Mouse (Mus musculus) CD4-positive helper T cell, adult 2 months (primary cell): Measurements from ENCODE around the gene Aes.
A peak's percentile ranks its signal among the peaks of the same experiment; 100 is the strongest.

Experiments used
- DNase-seq: peaks from one replicate; pipeline ENCODE4 v3.0.0-alpha.2; 2012; ENCODE audit warnings: low read depth, missing footprints, low spot score

Aes gene

DNA sequence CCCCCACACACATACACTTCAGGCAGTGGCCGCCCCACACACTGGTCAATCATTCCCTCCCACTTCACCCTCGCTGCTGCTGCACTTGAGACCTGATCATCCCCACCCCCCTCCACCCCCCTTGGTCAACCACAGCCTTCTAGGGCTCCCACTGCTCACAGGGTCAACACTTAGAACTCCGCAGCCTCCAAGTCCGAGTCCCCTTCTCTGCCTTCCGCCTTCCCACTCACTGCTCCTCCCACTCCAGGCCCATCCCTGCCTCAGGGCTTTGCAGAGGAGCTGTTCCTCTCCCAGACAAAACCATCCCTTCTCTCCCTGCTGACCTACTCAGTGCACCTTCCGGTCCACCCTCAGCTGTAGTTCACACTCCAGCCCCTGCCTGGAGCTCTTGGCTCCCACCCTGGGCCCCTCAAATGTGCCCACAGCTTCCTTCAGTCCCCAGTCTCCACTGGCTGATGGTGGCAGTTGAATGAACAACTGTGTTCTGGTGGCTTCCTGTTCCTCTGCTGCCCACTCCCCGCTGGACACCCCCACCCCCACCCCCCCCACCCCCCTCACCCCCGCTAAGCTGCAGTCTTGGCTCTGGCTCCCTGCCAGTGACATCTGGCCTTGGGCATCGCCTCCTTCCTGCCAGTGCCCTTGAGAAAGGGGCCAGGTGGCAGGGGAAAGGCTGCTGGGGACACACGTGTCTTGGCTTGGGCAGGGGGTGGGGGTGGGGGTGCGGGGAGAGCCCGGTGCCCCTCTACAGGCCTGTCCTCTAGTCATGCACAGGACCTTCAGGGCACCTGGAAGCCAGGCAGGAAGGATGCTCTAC, 38.1 kb downstream of the Aes start:
- DNase-seq, result no peak

DNA sequence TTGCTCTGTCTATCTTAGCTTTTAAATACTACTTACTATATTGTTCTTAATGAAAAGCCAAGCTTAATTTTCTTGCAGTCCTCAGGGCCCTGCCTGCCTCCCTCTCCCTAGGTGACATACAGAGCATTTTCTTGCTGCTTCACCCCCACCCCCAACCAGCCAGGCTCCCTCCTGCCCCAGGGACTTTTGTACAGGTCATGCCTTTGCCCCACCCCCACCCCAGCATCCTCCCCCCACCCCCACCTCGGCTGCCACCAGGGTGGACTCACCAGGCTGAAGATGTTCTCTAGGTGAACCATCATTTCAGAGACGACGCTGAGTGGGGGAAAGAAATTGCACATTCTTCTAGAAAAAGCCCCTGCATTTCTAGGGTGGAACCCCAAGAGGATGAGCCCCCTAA, 39.1 kb downstream of the Aes start:
- no peak for DNase-seq

DNA sequence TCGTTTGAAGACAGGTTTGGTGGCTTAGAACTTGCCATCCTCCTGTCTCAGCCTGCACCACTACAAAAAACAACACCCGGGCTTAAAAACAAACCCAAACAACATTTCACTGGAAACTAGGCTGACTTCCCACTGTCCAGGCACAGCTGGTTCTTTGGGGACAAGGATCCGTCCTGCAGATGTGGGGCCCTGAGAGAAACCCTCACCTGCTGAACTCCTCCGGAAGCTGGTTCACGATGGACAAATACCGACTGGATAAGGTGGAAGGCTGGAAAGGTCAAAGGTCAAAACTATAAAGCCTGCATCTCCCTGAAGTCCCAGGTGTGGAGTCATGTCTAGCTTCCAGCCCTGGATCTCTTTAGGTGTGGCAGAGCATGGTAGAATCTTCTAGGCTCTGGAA, 39.6 kb downstream of the Aes start:
- no peak for DNase-seq

DNA sequence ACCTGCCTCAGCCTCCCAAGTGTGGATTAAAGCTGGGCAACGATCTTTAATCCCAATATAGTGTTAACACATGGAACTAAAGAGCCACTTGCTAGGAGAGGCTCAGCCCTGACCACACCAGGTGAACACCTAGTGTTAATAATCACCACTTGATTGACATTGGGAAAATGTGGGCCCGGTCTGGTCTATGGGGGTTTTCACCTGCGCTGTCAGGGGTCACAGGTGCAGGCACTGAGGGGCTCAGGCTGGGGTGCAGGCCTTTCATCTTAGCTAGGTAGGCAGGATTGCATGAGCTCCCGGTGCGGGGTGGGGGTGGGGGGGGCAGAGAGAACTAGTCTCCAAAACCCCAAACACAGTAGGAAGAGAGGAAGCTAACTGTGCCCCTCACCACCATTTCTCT, 40.3 kb downstream of the Aes start:
- no peak for DNase-seq

DNA sequence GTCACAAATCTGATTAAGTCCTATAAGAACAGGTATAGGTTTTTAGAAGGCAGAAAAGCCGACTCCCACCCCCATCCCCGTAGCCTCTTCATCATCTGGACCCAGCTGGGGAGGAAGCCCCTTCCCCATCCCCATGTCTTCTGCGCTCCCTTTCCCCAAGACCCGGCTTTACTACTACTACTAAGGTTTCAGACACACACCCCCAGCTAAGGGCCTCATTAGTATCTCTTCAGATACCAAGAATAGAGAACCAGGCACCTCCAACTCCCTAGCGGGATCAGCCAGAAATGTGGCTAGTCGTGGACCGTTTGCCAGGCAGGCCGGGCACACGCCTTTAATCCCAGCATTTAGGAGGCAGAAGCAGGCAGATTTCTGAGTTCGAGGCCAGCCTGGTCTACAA, 40.8 kb downstream of the Aes start:
- no peak for DNase-seq

DNA sequence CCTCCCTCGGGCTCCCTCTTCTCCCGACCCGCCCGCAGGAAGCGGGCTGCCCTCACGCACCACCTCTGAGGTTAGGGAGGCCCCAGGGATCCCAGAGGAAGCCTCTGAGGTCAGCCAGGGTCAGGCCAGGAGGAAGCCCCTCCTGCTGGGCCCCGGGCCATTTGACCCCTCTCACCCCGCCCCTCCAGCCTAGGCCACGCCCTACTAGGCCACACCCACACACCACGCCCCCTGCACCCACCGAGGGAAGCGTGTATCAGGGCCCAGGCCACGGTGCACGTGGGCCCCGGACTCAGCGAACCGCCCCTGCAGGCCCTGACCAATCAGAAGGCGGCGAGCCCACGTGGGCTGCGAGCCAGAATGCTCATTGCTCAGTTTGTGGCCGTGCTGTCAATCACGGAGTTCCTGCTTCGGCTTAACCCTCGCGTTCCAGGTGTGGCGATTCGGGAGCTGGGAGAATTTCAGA, 41.5 kb downstream of the Aes start, which contains the start of gene Tle6:
Tle6 (minus strand) TSS at position 336 of the 466 bp plus-strand sequence.
- DNase-seq, result peak; percentile 91

DNA sequence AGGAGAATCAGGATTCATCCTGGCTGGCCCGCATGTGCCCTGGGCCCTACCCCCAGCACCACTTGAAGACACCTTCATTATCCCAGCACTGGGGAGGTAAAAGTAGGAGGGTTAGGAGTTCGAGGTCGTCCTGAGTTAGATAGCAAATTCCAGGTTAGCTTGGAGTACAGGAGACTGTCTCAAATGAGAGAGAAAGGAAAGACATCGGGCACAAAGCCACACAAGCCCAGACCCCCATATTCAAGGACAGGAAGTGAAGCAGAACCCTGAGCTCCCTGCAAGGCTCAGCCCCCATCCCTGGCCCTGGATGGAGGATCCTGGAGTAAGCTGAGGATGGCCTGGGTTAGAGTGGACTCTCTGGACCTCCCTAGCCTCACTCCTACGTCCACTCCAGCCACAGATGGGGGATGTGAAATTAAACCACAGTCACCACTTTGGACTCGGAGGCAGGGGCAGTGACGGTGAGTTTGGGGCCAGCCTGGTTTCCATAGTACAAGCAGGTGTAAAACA, 42.2 kb downstream of the Aes start:
- no peak for DNase-seq

DNA sequence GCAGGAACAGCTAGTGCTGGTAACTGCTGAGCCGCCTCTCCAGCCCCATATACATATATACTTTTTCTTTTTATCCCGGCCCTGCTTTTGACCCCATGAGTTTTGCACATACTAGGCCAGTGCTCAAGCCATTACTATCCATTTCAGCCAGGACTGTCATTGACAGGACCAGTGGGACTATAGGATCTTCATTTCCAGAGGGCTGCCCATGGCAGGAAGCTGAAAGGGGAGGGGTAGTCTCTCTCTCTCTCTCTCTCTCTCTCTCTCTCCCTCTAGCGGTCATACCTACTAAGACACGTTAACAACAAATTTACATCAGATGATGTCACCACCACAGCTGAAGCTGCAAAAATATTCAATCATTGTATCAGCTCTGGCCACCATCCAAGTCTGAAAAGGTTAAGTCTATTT, 43.5 kb downstream of the Aes start:
- peak; percentile 84 for DNase-seq

DNA sequence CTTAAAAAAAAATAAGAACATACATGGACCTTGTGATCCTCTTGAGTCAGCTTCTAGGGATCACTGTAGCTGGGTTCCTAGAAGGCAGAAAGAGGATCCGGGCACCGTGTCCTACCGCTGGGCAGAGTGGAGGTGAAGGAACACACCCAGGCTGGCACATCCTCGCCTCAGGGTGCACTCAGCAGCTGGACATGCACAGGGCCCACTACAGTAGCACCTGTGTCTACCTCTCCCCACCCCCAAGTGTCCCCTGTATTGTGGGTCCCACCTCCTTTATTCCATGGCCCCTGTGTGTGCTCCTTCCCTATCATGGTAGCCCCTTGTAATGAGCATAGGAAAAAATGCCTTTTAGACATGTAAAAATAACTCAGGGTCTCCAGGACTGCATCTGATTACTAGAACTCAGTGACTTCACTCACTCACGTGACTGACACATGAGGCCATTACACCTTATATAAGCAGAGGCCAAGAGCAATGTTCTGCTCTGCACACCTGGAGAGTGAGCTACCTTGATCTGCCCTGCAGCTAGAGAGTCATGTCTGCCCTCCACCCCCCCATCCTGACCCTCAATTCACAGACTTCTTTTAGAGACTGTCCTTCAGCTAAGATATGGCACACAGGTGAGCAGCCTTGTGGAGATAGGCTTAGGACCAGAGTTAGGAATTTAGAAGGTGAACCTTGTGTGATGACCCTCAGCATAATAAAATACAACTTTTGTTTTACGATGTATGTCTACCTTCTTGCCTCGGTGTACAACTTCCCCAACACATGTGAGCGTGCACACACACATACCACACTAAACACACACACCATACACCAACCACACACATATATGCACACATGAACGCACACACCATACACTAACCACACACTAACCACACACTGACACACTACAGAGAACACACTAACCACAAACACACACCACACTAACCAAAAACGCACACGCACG, 45.0 kb downstream of the Aes start:
- DNase-seq, result no peak

DNA sequence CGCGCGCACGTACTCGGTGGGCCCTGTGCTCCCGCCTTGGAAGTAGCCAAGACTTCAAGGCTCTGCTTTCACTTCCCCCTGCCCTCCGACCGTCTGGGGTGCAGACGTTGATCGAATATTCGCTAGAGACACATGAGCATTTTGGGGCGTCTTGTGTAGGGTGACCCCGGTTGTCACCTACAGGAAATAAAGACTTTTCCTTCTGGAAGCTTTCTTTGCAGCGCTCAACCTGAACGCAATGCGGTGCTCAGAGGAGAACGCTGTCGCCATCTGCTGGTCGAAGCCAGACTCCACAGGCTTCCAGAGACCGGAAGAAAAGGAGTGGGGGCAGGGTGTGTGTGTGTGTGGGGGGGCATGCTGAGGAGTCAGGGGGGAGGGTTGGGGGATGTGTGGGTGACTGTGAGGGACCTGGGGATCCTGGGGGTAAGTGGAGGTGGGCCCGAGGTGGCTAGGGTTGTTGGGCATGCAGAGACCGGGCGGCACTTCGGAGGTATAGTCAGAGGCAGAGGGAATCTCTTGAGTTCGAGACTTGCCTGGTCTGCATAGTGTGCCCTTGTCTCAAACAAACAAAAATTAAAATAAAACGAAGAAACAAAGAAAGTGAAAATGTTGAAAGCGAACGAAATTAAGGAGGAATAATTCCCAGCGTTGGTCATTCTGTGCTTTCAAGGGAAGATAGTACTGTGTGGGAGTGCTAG, 45.8 kb downstream of the Aes start:
- peak; percentile 87 for DNase-seq

DNA sequence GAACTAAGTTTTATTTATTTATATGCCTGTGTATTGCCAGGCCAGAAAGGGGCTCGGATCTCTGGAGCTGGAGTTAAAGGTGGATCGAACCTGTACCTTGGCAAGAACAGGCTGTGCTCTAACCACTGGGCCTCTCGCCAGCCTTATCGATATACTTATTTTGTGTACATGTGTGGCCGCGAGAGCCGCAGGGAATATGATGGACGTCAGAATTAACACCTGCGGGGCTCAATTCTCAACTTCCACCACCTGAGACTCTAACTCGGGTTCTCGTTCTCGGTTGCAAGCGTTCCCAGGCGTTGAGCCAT, 46.3 kb downstream of the Aes start:
- no peak for DNase-seq

DNA sequence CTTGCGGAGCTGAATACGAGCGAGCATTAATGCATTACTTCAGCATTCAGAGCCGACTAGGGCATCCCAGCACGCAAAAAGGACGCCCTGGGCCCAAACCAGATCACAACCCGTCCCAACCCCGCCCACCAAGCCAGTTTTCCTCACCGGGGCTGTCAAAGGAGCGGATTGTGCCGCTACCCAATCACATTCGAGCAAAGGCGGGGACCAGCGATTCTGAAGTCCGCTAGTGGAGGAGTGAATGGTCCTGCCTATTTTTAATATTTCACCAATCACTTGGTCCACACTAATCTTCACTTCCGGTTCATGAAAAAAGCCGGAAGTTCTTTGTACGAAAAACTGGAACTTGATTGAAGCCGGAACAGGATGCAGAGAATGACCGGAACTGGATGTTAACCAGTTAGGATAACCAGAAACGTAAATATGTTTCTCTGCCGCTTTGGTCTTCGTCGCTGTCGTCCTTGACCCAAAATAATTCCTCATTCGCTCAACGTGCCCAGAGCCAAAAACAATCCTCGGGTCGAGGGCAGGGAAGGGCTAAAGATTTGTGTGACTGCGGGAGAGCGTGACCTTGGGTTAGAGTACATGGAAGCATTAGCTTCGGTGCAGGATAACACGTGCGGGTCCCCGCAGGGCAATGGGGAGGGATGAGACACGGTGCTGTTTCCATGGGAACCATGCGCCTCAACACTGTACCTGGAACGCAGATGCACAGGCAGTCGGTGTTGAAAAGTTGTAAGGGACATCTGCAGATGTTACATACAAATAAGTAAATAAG, 46.9 kb downstream of the Aes start, which contains the start of gene BC025920:
BC025920 (plus strand) TSS at position 297 of the 778 bp plus-strand sequence.
- peak; percentile 96 for DNase-seq

DNA sequence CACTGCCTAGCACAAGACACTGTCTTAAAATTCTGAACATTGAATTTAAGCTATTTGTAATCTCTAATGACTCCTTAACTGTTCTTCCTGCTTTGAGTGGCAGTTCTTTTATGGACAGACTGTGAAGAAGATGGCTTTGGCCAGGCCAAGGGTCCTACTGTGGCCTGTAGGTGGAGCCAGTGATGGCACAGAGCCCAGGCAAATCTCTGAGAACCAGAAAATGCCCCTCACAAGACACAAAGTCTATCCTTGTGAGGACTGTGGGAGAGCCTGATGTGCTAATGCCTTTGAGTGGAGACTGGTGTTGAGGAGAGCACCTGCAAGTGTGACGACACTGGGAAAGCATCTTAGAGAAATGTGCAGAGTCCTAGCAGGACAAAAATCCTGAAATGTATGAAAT, 49.0 kb downstream of the Aes start:
- DNase-seq, result no peak

DNA sequence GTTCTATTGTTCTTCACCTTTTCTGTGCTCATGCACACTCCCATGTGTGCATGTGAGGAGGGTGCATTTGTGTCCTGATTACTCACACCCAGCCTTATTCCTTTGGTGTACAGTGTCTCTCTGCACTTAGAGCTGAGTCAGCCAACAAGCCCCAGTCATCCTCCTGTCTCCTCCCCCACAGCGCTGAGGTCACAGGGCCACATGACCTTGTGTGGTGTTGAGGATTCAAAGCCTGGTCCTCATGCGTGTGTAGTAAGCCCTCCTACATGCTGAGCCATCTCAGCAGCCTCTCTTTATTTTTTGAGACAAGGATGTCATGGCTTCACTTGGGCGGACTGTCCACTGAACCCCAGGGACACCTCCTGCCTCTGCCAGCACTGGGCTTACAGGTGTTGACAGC, 53.5 kb downstream of the Aes start:
- DNase-seq, result no peak

DNA sequence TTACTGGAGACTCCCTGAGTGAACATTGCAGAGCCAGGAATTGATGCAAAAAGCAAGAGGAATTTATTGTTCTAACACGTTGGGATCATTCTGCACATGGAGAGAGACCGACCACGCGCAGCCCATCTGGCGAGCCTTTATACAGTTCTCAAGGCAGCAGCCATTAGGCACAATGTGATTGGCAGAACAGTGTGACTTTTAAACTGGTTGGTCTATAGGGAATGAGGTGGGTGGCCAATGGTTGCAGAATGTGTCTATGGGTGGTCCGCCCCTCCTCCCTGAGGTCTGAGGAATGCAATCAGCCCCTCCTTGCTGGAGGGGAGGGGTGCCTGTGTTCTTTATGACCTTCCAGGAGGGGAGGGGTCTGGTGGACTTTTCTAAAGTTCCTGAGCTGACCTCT, 56.2 kb downstream of the Aes start:
- DNase-seq, result no peak
